Mouse (Mus musculus): ENCODE results near the gene Gm43064.

- no peak for TF ChIP-seq ZC3H11A (IDR thresholded peaks at IDR 0.05; ENCODE audit: borderline replicate concordance, low read depth, low read length)
- TF ChIP-seq HCFC1 (IDR thresholded peaks at IDR 0.05; ENCODE audit: borderline replicate concordance, insufficient read depth, low read length): no peak
- no peak for TF ChIP-seq ZNF384 (IDR thresholded peaks at IDR 0.05; ENCODE audit: low read depth, low read length)
Measured at GRCm38 (mm10) chr3:103862721-103863220, 53.4 kb downstream of the Gm43064 start.
